Mouse (Mus musculus): ENCODE measurements around the gene Hspa1b. TPM values are rescaled to one million over a fixed set of nuclear protein-coding genes. Genes with fewer than 3 reads are reported as not detected.

Gene Hspa1b
- total RNA-seq, 1 experiment, result 14.6 TPM

- no peaks in the 10 kb centered on the region for H3K9me3 ChIP-seq (ENCODE audit: control insufficient read depth, insufficient read depth, low read depth, low read length)
- H3K4me1 ChIP-seq (ENCODE audit: control insufficient read depth in 2 of 2, insufficient read depth in 2 of 2, low read length in 2 of 2, poor library complexity in 1 of 2), result peaks cover 10 to 15% of the 10 kb centered on the region in 2 experiments
- no peak for TF ChIP-seq MAFK (IDR thresholded peaks at IDR 0.05; ENCODE audit: insufficient read depth, low read depth, low read length)
- no peak for TF ChIP-seq HCFC1 (IDR thresholded peaks at IDR 0.05; ENCODE audit: borderline replicate concordance, insufficient read depth, low read length)
- TF ChIP-seq ZNF384 (IDR thresholded peaks at IDR 0.05; ENCODE audit: low read depth, low read length), result no peak
- TF ChIP-seq ZC3H11A (IDR thresholded peaks at IDR 0.05; ENCODE audit: borderline replicate concordance, low read depth, low read length), result no peak
- TF ChIP-seq CHD2 (IDR thresholded peaks at IDR 0.05; ENCODE audit: low read depth, low read length), result no peak
- no peak overlapping the region; the same call in 1 of the 2 replicates for H3K9ac ChIP-seq (ENCODE audit: insufficient read depth, low read depth, low read length, poor library complexity, severe bottlenecking)
- in situ Hi-C loops (cut with MboI; ENCODE audit: low sequenced_read_pairs in 2 of 2, unreplicated experiment in 2 of 2), result loop anchor here in 1 of 2 experiments (25.0 kb wide), 1 partner anchor 108 kb away; the partner anchor contains the start of genes Csnk2b, Gpank1, Ly6g5b and Ly6g5c
- no peak for DNase-seq (ENCODE audit: low read depth, low spot score)
- H3K27ac ChIP-seq (ENCODE audit: insufficient read depth, low read depth, low read length, poor library complexity, severe bottlenecking), result no peak overlapping the region
- H3K36me3 ChIP-seq (ENCODE audit: control insufficient read depth, insufficient read depth, low read length, poor library complexity, severe bottlenecking), result peaks cover 37% of the 10 kb centered on the region
- no peak overlapping the region for H3K4me3 ChIP-seq (ENCODE audit: insufficient read depth in 1 of 2, low read depth in 1 of 2, low read length in 2 of 2, poor library complexity in 1 of 2, severe bottlenecking in 1 of 2)
Observed at GRCm38 (mm10) chr17:35004075-35004717, 45.2 kb upstream of the Hspa1b start.

GRCm38 (mm10) chr17:35003022-35003838 is 44.2 kb upstream of the Hspa1b start:
- no peaks in the 10 kb centered on the region for H3K9me3 ChIP-seq (ENCODE audit: control insufficient read depth, insufficient read depth, low read depth, low read length)
- in situ Hi-C loops (cut with MboI; ENCODE audit: low sequenced_read_pairs in 2 of 2, unreplicated experiment in 2 of 2), result loop anchor here in 1 of 2 experiments (25.0 kb wide), 1 partner anchor 109 kb away; the partner anchor contains the start of genes Csnk2b, Gpank1, Ly6g5b and Ly6g5c
- H3K4me1 ChIP-seq (ENCODE audit: control insufficient read depth in 2 of 2, insufficient read depth in 2 of 2, low read length in 2 of 2, poor library complexity in 1 of 2), result peaks cover 11 to 19% of the 10 kb centered on the region in 2 experiments
- peaks cover 36% of the 10 kb centered on the region for H3K36me3 ChIP-seq (ENCODE audit: control insufficient read depth, insufficient read depth, low read length, poor library complexity, severe bottlenecking)
- TF ChIP-seq CHD2 (IDR thresholded peaks at IDR 0.05; ENCODE audit: low read depth, low read length) (no peak), ZC3H11A (IDR thresholded peaks at IDR 0.05; ENCODE audit: borderline replicate concordance, low read depth, low read length) (no peak), ZNF384 (IDR thresholded peaks at IDR 0.05; ENCODE audit: low read depth, low read length) (no peak), HCFC1 (IDR thresholded peaks at IDR 0.05; ENCODE audit: borderline replicate concordance, insufficient read depth, low read length) (no peak), MAFK (IDR thresholded peaks at IDR 0.05; ENCODE audit: insufficient read depth, low read depth, low read length) (no peak)
- H3K9ac ChIP-seq (ENCODE audit: insufficient read depth, low read depth, low read length, poor library complexity, severe bottlenecking), result no peak overlapping the region; the same call in 1 of the 2 replicates
- no peak overlapping the region for H3K27ac ChIP-seq (ENCODE audit: insufficient read depth, low read depth, low read length, poor library complexity, severe bottlenecking)
- H3K4me3 ChIP-seq (ENCODE audit: insufficient read depth in 1 of 2, low read depth in 1 of 2, low read length in 2 of 2, poor library complexity in 1 of 2, severe bottlenecking in 1 of 2), result peak overlapping the region in 1 of 2 experiments; percentile 69; a peak in 2 of 4 replicates
- no peak for DNase-seq (ENCODE audit: low read depth, low spot score)

DNA sequence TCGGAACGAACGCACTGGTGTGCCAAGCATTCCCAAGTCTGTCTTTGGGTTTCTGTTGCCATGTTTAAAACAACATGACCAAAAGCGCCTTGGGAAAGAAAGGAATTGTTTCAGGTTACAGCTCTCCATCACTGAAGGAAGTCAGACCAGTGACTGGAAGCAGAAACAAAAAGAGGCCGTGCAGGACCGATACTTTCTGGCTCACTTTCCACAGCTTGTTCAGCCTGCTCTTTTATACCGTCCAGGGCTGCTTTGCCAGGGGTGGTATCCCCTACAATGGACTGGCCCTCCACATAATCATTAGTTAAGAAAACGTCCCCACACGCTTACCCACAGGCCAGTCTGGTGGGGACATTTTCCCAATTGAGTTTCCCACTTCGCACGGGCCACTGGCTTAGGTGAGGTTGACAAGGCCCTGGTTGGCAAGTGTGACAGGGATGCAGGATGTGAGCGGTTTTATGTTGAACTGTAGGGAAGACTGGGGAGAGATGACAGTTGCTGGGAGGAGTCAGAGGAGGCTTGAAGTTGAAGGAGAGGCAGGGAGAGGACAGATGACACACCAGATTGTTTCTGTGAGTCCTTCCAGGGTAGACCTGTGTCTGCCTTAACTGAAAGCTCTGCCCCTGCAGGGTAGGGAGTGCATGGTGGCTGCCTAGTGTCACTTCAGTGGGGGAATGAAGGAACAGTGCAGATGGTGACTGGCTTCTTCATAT is 43.3 kb upstream of the Hspa1b start:
- no peak for TF ChIP-seq CHD2 (IDR thresholded peaks at IDR 0.05; ENCODE audit: low read depth, low read length)
- TF ChIP-seq HCFC1 (IDR thresholded peaks at IDR 0.05; ENCODE audit: borderline replicate concordance, insufficient read depth, low read length), result no peak
- no peak for TF ChIP-seq ZC3H11A (IDR thresholded peaks at IDR 0.05; ENCODE audit: borderline replicate concordance, low read depth, low read length)
- no peak for TF ChIP-seq ZNF384 (IDR thresholded peaks at IDR 0.05; ENCODE audit: low read depth, low read length)
- no peak for TF ChIP-seq MAFK (IDR thresholded peaks at IDR 0.05; ENCODE audit: insufficient read depth, low read depth, low read length)
- in situ Hi-C loops (cut with MboI; ENCODE audit: low sequenced_read_pairs in 2 of 2, unreplicated experiment in 2 of 2), result loop anchor here in 1 of 2 experiments (25.0 kb wide), 1 partner anchor 110 kb away; the partner anchor contains the start of genes Csnk2b, Gpank1, Ly6g5b and Ly6g5c
- Histone ChIP-seq H3K36me3 (ENCODE audit: control insufficient read depth, insufficient read depth, low read length, poor library complexity, severe bottlenecking) (peaks cover 35% of the 10 kb centered on the region), H3K4me3 (ENCODE audit: insufficient read depth in 1 of 2, low read depth in 1 of 2, low read length in 2 of 2, poor library complexity in 1 of 2, severe bottlenecking in 1 of 2) (peak overlapping the region; percentile 69 to 80), H3K4me1 (ENCODE audit: control insufficient read depth in 2 of 2, insufficient read depth in 2 of 2, low read length in 2 of 2, poor library complexity in 1 of 2) (peaks cover 11 to 19% of the 10 kb centered on the region in 2 experiments), H3K9me3 (ENCODE audit: control insufficient read depth, insufficient read depth, low read depth, low read length) (no peaks in the 10 kb centered on the region), H3K9ac (ENCODE audit: insufficient read depth, low read depth, low read length, poor library complexity, severe bottlenecking) (peak overlapping the region; percentile 93), H3K27ac (ENCODE audit: insufficient read depth, low read depth, low read length, poor library complexity, severe bottlenecking) (no peak overlapping the region)
- DNase-seq (ENCODE audit: low read depth, low spot score), result no peak
